Mouse (Mus musculus) left cerebral cortex, postnatal 4 days (tissue): Measurements from ENCODE around the gene Sct. TPM values are rescaled to one million over a fixed set of nuclear protein-coding genes. Genes with fewer than 3 reads are reported as not detected.

Experiments
- DNase-seq: peaks from one replicate; pipeline ENCODE4 v3.0.0-alpha.2; 2022
- intact Hi-C: fragments of 180-260 bp; cut with DNase I; formaldehyde crosslinking; loops from one replicate; pipeline ENCODE4 v1.15.1; 2025
- total RNA-seq, 2 experiments: library from RNA; stranded (reverse); gene quantifications; 2 replicates each; pipeline ENCODE4 v1.2.3; 2021

Gene Sct
- total RNA-seq, 2 experiments from 2014 or later = 0.62 to 0.86 TPM

DNA sequence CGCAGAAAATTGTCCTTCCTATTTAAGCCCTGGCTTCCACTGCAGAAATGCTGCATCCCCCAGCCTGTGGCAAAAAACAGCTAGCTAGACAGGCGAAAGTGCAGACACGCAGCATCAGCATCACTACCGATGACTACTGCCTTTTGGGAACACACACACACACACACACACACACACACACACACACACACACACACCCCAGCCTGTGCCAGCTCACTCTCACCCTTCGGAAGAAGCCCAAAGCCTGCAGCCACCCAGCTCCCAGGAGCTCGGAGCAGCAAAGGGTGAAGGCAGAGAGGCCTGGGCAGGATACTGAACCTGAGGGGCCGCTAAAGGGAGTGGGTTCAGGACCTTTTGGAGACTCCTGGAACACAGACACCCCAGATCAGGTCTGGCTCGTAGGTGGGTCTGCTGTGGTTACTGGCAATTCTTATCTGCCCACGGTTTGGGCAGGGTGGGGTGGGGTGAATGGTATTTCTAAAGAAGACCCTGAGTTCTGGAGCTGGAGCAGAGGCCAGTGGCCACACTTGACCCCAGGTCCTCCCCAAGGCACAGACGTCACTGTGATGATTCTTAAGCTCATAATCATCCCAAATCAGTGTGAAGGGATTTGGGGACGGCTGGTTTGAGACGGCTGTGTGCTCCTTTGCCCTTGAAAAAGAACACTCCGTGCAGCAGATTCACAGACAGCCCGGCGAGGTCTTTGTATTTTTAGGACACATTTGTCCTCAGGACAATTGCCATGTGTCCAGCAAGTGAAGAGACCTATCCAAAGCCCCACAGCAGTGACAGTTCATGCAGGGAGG lies 13.9 kb upstream of the Sct start:
- intact Hi-C loops = no loop called here
- no peak for DNase-seq

DNA sequence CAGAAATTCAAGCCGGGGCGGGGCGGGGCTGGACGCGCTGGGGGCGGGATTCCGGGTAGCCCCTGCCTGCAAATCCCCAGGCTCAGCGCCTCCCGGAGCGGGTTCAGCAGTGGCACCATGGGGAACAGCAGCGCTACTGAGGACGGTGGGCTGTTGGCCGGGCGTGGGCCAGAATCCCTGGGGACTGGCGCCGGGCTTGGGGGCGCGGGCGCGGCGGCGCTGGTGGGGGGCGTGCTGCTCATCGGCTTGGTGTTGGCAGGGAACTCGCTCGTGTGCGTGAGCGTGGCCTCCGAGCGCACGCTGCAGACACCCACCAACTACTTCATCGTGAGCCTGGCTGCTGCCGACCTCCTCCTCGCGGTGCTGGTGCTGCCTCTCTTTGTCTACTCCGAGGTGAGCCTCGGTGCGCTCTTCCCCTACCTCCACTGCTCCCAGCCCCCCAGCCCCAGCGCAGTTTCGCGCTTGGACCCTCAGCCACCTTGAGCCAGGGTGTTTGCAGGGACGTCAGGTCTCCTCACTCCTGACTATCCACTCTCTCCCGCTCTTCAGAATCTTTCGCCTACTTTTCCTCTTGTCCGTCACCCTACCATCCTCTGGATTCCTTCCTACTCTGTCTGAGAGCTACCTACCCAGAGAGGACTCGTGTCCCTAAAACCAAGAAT lies 13.1 kb upstream of the Sct start, which contains the start of gene Drd4:
TSS of gene Drd4 (plus strand) at position 86 of the 662 bp plus-strand sequence.
- intact Hi-C loops = no loop called here
- peak; percentile 22 for DNase-seq

DNA sequence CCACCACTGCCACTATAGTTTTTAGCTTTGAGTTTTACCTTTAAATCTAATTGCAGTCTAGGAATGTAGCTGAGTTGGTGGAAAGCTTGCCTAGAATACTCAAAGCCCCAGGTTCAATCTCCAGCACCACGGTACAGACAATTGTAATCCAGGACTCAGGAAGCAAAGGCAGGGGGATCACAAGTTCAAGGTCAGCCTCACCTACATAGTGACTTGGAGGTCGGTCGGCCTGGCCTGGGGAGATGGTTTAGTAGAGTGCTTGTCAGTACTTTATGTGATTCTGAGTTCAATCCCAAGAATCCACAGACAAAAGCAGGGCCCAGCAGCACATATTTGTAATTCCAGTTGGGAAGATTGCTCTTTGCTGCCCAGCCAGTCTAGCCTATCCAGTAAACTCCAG lies 9.1 kb upstream of the Sct start:
- intact Hi-C loops = no loop called here

DNA sequence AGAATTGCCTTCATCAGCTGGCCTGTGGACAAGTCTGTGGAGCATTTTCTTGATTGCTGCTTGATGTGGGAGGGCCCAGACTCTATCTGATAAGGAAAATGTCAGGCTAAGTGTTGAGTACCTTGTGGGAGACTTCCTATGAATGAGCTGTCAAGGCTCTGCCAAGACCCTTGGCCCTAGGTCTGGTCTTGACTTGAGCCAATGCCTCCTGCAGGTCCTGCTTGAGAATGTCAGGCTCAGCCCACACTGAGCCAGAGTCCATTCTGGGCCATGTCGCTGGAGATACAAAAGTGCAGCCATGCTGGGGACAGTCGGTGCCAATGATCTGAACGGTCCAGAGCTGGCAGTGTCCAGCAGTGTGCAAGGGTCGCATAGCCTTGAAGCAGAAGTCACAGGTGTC lies 3.8 kb upstream of the Sct start:
- intact Hi-C loops = no loop called here
- DNase-seq = no peak

More for the DNA sequence above, 9.1 kb upstream of the Sct start:
- DNase-seq = no peak

DNA sequence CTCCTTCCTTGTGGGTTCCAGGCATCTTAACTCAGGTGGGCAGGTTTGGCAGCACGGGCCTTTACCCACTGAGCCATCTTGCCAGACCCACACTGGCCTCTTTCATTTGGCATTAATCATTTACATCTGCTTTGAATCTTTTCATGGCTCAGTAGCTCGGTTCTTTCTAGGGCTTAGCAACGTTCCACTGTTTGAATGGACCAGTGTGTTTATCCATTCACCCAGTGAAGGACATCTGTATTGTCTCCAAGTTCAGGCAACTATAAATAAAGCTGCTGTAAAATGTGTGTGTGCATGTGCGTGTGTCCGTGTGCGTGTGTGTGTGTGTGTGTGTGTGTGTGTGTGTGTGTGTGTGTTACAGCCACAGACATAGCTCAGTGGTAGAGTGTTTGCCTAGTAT lies 2.5 kb upstream of the Sct start:
- no peak for DNase-seq
- intact Hi-C loops = no loop called here

DNA sequence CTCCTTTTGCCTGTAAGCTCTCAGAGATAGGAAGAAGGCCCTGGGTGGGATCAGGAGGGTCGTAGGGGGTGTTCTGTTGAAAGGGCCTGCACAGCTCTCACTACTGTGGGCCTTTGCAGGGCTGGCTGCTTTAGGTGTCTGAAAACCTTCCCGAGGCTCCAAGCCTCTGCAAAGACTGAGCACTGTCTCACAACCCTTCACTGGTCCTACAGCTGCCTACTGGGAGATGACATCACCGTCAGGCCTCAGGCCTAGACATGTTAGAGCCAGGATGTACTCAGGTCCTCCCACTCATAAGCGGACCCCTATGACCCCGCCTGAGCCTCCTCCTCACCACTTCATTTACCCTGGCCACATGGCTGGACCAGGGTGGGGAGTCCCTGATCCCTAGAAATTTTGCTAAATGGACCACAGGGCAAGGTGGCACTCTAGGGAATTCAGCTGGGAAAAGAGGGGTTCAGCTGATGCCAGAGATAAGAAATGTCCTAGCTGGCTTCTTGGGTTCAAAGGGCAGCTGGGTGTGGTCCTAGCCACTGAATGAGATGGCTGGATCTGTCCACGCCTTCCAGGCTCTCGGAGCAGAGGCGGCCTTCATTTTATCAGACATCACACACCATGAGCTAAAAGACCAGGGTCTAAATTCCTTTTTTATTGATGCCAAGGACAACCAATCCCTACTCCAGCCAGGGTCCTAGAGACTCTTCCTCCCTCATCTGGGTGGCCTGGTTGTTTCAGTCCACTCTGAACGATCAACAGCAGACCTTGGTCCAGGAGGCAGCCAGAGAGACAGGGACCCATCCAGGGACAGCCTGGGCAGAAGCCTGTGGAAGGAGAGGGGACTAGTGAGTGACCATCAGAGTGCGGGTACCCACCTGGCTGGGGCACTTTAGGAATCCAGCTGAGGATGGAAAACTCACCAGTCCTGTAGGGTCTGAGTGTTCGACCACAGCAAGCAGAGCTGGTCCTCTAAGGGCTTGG lies 943 bp downstream of the Sct start:
- intact Hi-C loops = no loop called here

DNA sequence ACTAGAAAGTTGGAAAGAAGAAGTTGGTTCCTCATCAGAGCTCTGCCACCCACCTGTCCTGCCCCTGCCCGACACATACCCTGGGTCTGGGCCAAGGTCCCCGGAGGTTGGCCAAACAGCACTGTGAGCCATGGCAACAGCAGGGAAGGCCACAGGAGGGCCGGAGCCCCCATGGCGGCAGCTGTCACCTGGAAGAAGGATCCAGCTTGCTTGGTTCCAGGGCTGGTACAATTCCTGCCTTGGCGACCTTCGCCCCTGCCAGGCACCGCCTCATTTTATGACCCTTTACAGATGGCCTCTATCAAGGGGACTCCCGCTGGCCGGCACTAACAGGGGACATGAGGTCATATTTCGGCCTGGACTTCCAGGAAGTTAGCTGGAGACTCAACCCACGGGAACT lies 2.4 kb downstream of the Sct start, which contains the start of gene Cdhr5:
TSS of gene Cdhr5 (minus strand) at position 241 of the 400 bp plus-strand sequence.
- no peak for DNase-seq
- intact Hi-C loops = no loop called here

More for the DNA sequence above, 943 bp downstream of the Sct start:
- DNase-seq = no peak

DNA sequence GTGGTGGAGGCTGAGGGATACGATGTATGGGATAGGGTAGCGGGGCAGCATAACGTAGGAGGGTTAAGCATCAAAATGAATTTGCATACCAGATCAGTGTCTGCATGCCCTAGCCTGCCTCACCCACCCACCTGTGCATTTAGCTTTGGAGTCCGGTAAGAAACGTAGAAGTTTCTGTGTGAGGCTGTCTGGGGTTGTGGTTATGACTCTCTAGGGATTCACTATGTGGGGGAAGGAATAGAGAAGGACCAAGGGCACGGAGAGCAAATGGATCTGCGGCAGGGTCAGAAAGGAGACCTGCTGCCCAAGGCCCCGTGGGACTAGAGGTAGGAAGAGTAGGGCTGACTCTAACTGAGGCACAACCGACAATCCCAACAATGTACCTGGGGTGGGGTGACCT lies 3.6 kb downstream of the Sct start:
- intact Hi-C loops = no loop called here
- no peak for DNase-seq

DNA sequence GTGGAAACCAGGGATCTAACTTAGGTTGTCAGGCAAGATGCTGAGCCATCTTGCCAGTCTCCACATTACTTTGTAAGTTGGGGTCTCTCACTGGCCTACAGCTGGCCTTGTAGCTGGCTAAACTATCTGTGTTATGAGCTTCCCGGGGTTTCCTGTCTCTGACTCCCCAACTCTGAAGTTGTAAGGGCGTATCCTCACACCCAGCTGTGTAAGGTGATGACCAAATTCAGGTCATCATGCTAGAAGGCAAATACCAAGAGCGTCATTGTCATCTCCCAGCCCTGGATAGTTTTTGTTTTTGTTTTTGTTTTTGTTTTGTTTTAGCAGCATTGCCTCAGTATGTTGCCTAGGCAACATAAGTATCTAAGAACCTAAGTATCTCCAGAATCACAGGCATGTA lies 8.3 kb downstream of the Sct start:
- DNase-seq = no peak
- intact Hi-C loops = no loop called here

DNA sequence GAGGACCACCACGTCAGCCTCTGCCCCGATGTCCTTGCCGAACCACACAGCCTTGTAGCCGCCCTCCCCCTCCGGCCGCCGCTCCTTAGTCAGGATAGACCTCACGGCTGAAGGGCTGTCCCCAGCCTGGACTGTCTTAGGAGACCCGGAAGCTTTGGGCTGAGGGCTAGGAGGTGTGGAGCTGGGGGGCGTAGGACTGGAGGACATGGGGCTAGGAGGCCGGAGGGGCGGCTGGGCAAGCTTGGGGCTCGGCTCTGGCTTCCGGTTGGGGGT lies 9.7 kb downstream of the Sct start:
- no peak for DNase-seq
- intact Hi-C loops = loop anchor here (10.0 kb wide), 1 partner anchor 96 kb away; no protein-coding TSS in a partner anchor

DNA sequence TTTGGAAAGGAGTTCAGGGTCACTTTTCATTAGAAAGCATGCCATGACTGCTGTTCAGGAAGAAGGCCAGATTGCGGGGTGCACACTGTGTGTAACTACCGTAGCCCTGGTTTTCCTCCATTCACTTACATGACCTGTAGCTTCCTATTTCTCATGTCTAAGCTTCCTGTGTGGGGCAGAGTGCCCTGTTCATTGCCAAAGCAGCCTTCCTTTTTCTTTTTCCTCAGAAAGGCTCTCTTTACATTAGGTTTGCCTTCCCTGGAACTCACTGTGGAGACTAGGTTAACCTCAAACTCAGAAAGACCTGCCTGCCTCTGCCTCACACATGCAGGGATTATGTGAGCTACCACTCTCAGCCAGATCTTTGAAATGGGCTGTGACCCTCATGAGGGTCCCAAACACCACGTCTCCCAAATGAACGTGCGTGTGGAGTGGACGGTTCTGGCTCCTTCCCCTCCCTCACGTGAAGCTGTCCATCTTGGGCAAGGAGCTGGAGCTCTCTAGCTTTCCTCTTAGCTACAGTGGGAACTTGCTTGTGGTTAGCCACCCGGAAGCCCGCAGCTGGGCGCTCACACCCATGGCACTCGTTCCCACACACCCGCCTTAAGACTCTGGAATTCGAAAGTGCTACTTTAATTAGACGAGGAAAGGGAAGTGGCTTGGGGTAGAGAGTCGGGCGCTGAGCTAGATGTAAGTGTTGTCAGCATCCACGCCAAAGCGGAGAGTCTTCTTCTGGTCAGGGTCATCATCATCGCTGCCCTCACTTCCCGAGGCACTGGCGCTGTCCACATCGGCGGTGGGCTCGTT lies 10.3 kb downstream of the Sct start:
- intact Hi-C loops = loop anchor here (10.0 kb wide), 1 partner anchor 96 kb away; no protein-coding TSS in a partner anchor
- no peak for DNase-seq

DNA sequence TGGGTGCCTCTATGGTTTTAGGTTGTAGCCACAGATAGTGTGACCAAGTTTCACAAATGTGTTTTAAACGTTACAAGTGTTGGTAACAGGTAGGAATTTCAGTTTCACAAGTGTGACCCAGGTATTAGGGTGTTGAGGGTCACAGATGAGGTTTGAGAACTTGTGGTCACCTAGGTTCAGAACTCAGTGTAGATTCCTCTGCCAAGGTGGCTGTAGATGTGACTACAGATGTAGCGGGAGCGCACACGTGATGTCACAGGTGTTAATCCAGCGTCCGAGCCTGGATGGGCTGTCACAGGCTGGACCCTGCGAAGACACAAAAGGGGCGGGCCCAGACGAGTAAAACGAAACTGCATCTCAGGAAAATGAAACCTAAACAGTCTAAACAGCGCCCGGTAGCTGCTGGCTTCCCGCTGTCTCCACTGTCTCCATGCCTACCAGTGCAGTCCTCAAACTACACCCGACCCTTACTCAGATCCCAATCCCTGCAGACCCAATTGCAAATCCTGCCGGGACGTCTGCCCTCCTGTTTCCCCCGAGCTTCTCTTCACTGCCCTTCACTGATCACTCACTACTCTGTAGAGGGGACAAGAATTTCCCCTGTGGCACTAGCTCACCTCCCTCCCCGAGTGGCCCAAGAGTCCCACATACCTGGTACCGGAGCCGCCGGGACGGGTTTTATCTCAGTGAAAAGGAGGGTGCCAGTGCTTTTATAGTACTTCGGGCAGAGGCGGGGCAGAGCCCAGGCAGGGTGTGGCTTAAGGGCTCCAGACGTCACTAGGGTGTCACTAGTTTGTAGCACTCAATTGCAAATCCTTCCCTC lies 13.0 kb downstream of the Sct start, which contains the start of gene Irf7:
TSS of gene Irf7 (minus strand) at position 743 of the 823 bp plus-strand sequence.
- intact Hi-C loops = loop anchor here (10.0 kb wide), 1 partner anchor 99 kb away; no protein-coding TSS in a partner anchor
- no peak for DNase-seq

DNA sequence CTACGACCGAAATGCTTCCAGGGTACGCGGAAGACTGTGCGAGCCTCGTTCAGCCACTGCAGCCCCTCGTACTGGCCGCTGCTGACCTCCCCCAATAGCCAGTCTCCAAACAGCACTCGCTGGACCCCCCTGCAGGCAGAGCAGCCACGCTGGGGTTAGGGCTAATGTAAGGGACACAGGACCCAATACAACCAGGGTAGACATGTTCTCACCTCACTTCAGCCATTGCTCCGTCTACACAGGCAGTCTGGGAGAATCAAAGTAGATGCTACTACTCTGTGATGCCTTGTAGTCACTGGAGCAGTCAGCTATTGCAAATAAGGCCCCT lies 13.6 kb downstream of the Sct start:
- intact Hi-C loops = loop anchor here (10.0 kb wide), 1 partner anchor 99 kb away; no protein-coding TSS in a partner anchor
- DNase-seq = no peak

DNA sequence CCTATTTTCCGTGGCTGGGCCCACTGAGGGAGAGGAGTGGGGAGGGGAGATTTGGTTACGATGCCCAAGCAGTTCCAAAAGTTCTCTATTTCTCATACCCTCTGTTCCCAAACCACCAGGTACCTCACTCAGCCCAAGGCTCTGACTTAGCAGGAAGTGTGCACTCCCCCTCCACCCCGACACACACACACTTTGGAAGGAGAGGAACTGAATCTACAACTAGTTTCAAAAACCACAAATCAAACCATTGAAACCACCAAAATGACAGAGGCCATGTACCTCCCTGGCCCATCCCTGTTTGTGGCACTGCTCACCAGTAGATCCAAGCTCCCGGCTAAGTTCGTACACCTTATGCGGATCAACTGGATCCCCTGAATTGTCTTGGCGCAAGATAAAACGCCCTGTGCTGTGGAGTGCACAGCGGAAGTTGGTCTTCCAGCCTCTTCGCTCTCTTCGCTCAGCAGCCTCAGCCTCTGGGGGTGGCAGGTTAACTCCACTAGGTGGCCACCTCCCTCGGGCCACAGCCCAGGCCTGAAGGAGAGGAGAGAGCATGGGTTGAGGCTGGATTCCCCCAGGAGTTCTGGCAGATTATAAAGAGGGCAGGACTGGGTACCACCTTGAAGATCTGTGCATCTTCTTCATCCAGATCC lies 14.0 kb downstream of the Sct start:
- intact Hi-C loops = loop anchor here (10.0 kb wide), 1 partner anchor 100 kb away; no protein-coding TSS in a partner anchor
- DNase-seq = no peak

DNA sequence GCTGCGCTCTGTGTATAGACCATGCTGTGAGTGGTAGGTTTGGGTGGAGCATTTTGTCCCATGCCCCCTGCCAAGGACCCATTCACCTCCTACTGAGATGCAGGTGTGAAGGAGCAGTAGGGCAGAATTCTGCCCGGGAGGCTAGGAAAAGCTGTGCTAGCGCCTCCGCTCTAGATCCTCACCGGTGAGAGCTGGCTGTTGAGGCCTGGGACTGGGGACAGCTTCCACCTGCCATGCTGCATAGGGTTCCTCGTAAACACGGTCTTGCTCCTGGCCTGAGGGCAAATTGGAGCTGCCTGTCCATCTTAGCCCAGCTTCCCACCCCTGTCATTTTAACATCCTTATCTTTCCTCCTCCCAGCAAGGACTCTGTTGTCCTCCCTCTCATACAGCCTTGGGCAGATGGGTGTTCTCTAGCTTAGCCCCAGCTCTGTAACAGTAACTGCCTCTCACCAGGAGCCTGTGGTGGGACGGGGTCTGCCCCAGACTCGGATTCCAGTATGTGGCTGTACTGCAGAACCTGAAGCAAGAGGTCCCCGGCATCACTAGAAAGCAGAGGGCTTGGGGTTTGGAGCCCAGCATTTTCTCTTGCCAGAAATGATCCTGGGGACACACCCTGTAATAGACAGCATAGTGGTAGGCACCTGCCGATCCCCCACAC lies 14.8 kb downstream of the Sct start:
- DNase-seq = no peak
- intact Hi-C loops = loop anchor here (10.0 kb wide), 1 partner anchor 101 kb away; no protein-coding TSS in a partner anchor

DNA sequence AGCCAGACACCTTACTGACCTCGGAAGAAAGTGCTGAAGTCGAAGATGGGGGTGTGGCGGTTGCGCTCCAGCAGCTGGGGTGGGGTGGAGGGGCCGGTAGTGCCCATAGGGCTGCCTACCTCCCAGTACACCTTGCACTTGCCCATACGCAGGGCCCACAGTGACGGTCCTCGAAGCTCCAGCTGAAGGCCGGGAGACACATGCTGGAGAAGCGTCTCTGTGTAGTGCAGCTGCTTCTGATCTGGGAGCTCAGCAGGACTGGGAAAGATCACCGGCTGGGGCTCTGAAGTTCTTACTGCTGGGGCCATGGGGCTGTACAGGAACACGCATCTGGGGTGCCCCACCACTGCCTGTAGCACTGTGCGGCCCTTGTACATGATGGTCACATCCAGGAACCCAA lies 15.3 kb downstream of the Sct start:
- DNase-seq = no peak
- intact Hi-C loops = loop anchor here (10.0 kb wide), 1 partner anchor 101 kb away; no protein-coding TSS in a partner anchor

DNA sequence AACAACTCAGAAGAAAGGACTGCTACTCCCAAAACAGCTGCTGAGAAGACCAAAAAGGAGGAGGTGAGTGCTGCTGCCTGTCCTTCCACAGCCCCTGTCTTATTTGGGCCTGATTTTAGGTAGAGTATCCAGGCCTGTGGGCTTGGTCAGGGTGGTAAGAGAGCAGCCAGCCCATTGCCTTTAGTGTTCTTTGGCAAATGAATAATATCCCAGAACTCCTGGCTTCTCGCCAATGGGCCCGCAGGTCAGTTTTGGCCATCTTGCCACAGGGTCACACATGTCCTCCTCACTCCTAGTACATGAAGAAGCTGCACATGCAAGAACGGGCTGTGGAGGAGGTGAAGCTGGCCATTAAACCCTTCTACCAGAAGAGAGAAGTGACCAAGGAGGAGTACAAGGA lies 17.5 kb downstream of the Sct start:
- intact Hi-C loops = loop anchor here (10.0 kb wide), 1 partner anchor 103 kb away; no protein-coding TSS in a partner anchor
- DNase-seq = no peak

DNA sequence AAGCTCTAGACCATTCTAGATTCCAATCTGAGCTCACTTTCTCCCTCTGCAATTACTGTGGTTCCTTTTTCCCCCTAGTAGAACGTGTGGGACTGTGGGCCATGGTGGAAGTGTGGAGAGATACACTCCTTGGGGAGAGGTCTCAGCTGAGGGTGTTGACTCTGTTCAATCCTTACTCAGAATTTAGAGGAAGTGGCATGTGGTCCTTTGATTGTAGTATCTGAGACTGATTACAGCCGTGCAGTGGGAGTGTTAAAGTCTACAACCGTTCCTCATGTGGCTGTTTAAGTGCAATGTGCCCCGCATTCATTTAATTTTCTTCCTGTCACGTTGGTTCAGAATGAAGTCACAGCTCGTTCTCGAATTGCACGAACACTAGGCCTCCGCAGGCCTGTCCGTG lies 22.8 kb downstream of the Sct start:
- intact Hi-C loops = no loop called here
- no peak for DNase-seq
